Mouse (Mus musculus) C2C12 (cell line): Measurements from ENCODE around the gene Fam71b. TPM values are rescaled to one million over a fixed set of nuclear protein-coding genes. Genes with fewer than 3 reads are reported as not detected.

ENCODE experiments used
- H3K27me3 ChIP-seq: one replicate; pipeline ENCODE4 v1.6.1; 2011; ENCODE audit not compliant: control insufficient read depth, insufficient read depth, insufficient read length
- H3K36me3 ChIP-seq: one replicate; pipeline ENCODE4 v1.6.1; 2011; ENCODE audit not compliant: control insufficient read depth, insufficient read depth
- H3K4me3 ChIP-seq: one replicate; pipeline ENCODE4 v1.5.1; 2011; ENCODE audit warnings: mild to moderate bottlenecking, control low read depth; ENCODE audit not compliant: poor library complexity, insufficient read depth, severe bottlenecking
- H3K79me2 ChIP-seq: one replicate; pipeline ENCODE4 v1.6.1; 2011; ENCODE audit not compliant: control insufficient read depth, insufficient read depth
- H3K79me3 ChIP-seq: one replicate; pipeline ENCODE4 v1.6.1; 2011; ENCODE audit warnings: low read depth, control low read depth
- H3ac ChIP-seq: one replicate; pipeline ENCODE3; 2011; ENCODE audit warnings: low read depth; ENCODE audit not compliant: control insufficient read depth, insufficient read length
- CEBPB ChIP-seq: IDR thresholded peaks from one replicate; pipeline ENCODE4 v1.6.1; 2011; ENCODE audit warnings: low read depth, mild to moderate bottlenecking, control low read depth, moderate library complexity
- CTCF ChIP-seq: IDR thresholded peaks from one replicate; pipeline ENCODE4 v1.5.1; 2011; ENCODE audit not compliant: control insufficient read depth, insufficient read depth, insufficient read length
- FOSL1 ChIP-seq: IDR thresholded peaks from one replicate; pipeline ENCODE4 v1.8.0; 2011; ENCODE audit warnings: mild to moderate bottlenecking, low read length; ENCODE audit not compliant: poor library complexity, insufficient read depth, severe bottlenecking
- MAX ChIP-seq: IDR thresholded peaks from one replicate; pipeline ENCODE4 v1.6.1; 2011; ENCODE audit warnings: mild to moderate bottlenecking, control low read depth
- MYOD1 ChIP-seq: IDR thresholded peaks from one replicate; pipeline ENCODE4 v1.6.1; 2011; ENCODE audit warnings: low read depth; ENCODE audit not compliant: control insufficient read depth, insufficient read length
- MYOG ChIP-seq: IDR thresholded peaks from one replicate; pipeline ENCODE4 v1.6.1; 2011; ENCODE audit not compliant: control insufficient read depth, insufficient read length; ENCODE audit errors: extremely low read depth
- USF1 ChIP-seq: IDR thresholded peaks from one replicate; pipeline ENCODE4 v1.6.1; 2011; ENCODE audit warnings: low read depth, mild to moderate bottlenecking, control low read depth, moderate library complexity
- polyA plus RNA-seq: library from polyadenylated mRNA; unstranded; fragments of >200 nt; fragmentation: generic; extraction: Trizol; gene quantifications from one replicate; pipeline ENCODE4 v1.2.1, GENCODE M21; 2012; ENCODE audit warnings: missing spikeins

Gene Fam71b
- polyA plus RNA-seq, 1 experiment, result 0.20 TPM

- peaks cover 23% of the 10 kb centered on the region for H3K79me3 ChIP-seq
- H3K79me2 ChIP-seq, result peaks cover 47% of the 10 kb centered on the region
- H3K27me3 ChIP-seq, result no peaks in the 10 kb centered on the region
- H3K4me3 ChIP-seq, result no peak overlapping the region
- peaks cover 53% of the 10 kb centered on the region for H3K36me3 ChIP-seq
- TF ChIP-seq MYOG, result no peak
- H3ac ChIP-seq, result no peak overlapping the region
Observed at GRCm38 (mm10) chr11:46443152-46443551, 46.8 kb downstream of the Fam71b start.

DNA sequence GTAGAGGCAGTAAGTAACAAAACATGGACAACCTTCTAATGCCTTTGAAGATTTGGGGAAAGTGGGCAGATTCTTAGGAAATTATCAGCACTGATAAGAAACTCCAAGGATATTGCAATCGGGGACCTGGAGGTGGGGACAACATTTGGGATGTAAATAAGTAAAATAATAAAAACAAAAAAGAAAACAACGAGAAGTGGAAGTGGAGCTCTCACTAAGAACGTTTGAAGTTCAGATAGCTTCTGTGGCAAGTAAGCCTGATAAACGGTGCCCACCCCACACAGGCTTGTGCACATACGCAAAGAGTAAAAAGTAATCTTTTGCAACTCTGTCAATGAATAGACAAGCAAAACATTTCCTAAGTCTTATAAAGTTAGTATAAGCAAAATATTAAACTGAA, 47.6 kb downstream of the Fam71b start:
- TF ChIP-seq USF1, result no peak
- TF ChIP-seq CTCF, result no peak
- TF ChIP-seq MYOG, result no peak
- TF ChIP-seq CEBPB, result no peak
- TF ChIP-seq MYOD1, result no peak
- TF ChIP-seq FOSL1, result no peak
- TF ChIP-seq MAX, result no peak
- Histone ChIP-seq H3ac (no peak overlapping the region), H3K79me2 (peaks cover 39% of the 10 kb centered on the region), H3K36me3 (peaks cover 47% of the 10 kb centered on the region), H3K79me3 (peaks cover 15% of the 10 kb centered on the region), H3K27me3 (no peaks in the 10 kb centered on the region), H3K4me3 (no peak overlapping the region)

DNA sequence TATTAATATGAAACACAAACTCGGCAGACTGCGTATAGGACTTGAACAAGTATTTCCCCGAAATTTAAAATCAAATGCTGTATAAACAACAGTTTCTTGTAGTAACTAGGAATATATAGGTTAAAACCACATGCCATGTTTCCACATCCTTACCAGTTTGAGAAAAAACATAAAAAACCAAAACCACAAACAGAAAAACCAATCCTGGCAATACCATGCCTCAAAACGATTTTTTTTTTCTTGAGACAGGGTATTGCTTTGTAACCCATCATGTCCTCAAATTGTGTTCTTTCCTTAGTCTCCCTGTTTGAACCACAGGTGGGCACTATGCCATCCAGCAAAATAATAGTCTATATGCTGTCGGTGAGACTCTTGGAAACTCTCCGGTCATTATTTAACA, 49.8 kb downstream of the Fam71b start:
- TF ChIP-seq FOSL1, result no peak
- TF ChIP-seq MYOD1, result no peak
- TF ChIP-seq MYOG, result no peak
- TF ChIP-seq USF1, result no peak
- no peak for TF ChIP-seq MAX
- no peak for TF ChIP-seq CTCF
- no peak for TF ChIP-seq CEBPB
- no peaks in the 10 kb centered on the region for H3K27me3 ChIP-seq
- H3K79me2 ChIP-seq, result peaks cover 18% of the 10 kb centered on the region
- H3K4me3 ChIP-seq, result no peak overlapping the region
- peaks cover 2% of the 10 kb centered on the region for H3K79me3 ChIP-seq
- no peak overlapping the region for H3ac ChIP-seq
- peaks cover 25% of the 10 kb centered on the region for H3K36me3 ChIP-seq

GRCm38 (mm10) chr11:46447644-46448484, 51.5 kb downstream of the Fam71b start:
- H3K79me3 ChIP-seq, result no peaks in the 10 kb centered on the region
- H3K79me2 ChIP-seq, result peaks cover 9% of the 10 kb centered on the region
- no peak overlapping the region for H3K4me3 ChIP-seq
- H3ac ChIP-seq, result no peak overlapping the region
- no peaks in the 10 kb centered on the region for H3K27me3 ChIP-seq
- no peak for TF ChIP-seq MAX
- TF ChIP-seq CEBPB, result no peak
- no peak for TF ChIP-seq FOSL1
- TF ChIP-seq CTCF, result no peak
- TF ChIP-seq MYOG, result no peak
- no peak for TF ChIP-seq USF1
- TF ChIP-seq MYOD1, result no peak
- H3K36me3 ChIP-seq, result peaks cover 10% of the 10 kb centered on the region

DNA sequence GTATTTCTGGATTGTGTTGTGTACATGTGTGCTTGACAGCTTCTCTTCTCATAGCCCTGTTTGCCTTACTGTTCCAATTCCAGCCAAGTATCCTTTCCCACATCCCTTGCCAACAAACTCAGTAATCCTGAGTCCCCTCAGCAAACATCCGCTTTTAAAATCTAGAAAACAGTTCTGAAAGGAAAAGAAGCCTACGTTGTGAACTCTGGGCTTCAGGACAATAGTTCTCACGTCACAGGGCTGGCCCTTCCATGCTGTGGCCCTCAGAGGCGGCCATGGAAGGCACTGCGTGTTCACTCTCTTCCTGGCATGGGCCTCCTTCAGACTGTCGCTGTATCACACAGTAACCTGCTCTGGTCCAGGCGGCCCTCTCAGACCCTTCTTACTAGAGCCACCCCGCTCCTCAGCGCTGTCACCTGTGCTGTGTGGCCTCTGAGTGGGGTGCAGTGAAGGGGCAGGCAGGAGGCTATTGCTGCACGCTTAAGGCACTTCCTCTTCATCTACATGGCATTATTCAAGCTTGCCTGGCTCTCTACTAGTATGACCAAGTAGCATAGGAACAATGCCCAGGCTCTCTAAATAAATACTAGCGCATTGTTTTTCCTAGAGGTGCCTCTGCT, 53.2 kb downstream of the Fam71b start:
- no peaks in the 10 kb centered on the region for H3K36me3 ChIP-seq
- H3K79me3 ChIP-seq, result no peaks in the 10 kb centered on the region
- TF ChIP-seq MYOD1 (no peak), MYOG (no peak), FOSL1 (no peak), CTCF (no peak), MAX (no peak), CEBPB (no peak), USF1 (no peak)
- no peaks in the 10 kb centered on the region for H3K27me3 ChIP-seq
- no peak overlapping the region for H3ac ChIP-seq
- no peaks in the 10 kb centered on the region for H3K79me2 ChIP-seq
- no peak overlapping the region for H3K4me3 ChIP-seq
